ENCODE assay signal across 23 mouse cellular contexts in the genomic region with DNA sequence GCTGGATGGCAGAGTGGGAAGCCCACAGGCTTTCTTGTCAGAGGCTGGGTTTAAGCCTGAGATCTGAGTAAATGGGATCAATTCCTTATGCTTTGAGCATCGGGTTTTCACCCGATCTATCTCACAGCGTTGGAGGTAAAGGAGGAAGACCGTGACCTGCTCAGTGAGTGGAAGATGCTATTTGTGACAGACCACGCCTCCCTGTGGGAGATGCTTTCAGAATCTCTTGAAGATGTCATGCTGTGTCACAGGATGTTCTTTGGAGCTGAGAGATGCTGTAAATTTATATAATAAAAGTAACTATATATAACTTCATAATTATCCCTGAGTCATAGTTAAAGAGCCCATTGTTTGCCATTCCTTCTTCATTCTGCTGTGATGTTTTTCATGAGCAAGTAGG. TPM values are rescaled to one million over a fixed set of nuclear protein-coding genes. Genes with fewer than 3 reads are reported as not detected.
DNase-seq lines count a peak whose midpoint lies in the region.
"Had no signal": no experiment of that assay in that cellular context is flagged by ENCODE, and none has a peak within 500 bp of the region (broad histone marks: within the 10 kb centered on the region; RNA-seq: fewer than 3 reads in every experiment).

No protein-coding gene starts in this region.

- intact Hi-C loops in left cerebral cortex, postnatal 10 days (cut with DNase I): no loop called here

- DNase-seq in frontal cortex, adult 2 months (ENCODE audit: extremely low spot score in 1 of 2, low spot score in 1 of 2): peak; percentile 46 to 54
- DNase-seq in frontal cortex, postnatal 25 days (ENCODE audit: low spot score in 2 of 2): no peak
- peak; percentile 23 to 73 for DNase-seq in left cerebral cortex, adult 9 months (ENCODE audit: low spot score in 2 of 2)
- no peak for DNase-seq in left cerebral cortex, postnatal 10 days (ENCODE audit: extremely low spot score in 1 of 2, low spot score in 2 of 2)
- DNase-seq in right cerebral cortex, postnatal 36 days (ENCODE audit: low spot score in 2 of 2): peak; percentile 28 to 42
- DNase-seq in right cerebral cortex, postnatal 14 days: no peak
- no peak for DNase-seq in layer of hippocampus, adult 9-11 months
- DNase-seq: adrenal gland, postnatal 10 days; cerebellum, adult 11-12 months; cerebellum, adult 9-10 months; cerebellum, postnatal 25 days; forebrain, postnatal 0 days; heart, adult 2 months; heart, postnatal 14 days had no signal

RNA-seq across cellular contexts. Expression of gene Cpn1, which starts 14.4 kb away (rescaled TPM):
- 0.13 and 0.14 TPM in 2 replicates for polyA plus RNA-seq in frontal cortex, adult 2 months (2012; rRNA removed)
- under 1 TPM; 0.21 to 0.24 TPM for total RNA-seq in left cerebral cortex, postnatal 10 days (2021)
- total RNA-seq: hematopoietic stem cell, adult 5-6 weeks had no signal

RNA-seq across cellular contexts. Expression of gene Cyp2c23, which starts 28.3 kb away (rescaled TPM):
- polyA plus RNA-seq in frontal cortex, adult 2 months (2012; rRNA removed): 0.10 and 0.11 TPM in 2 replicates
- total RNA-seq in left cerebral cortex, postnatal 10 days (2021): under 1 TPM in 1 of 2 experiments, not detected in 1; 0.28 TPM
- total RNA-seq: forebrain, postnatal 0 days; heart, adult 2 months; hematopoietic stem cell, adult 5-6 weeks; hindbrain, postnatal 0 days; MEL had no signal
- polyA plus RNA-seq: C2C12; embryonic facial prominence, embryonic 10.5 days; embryonic facial prominence, embryonic 14.5 days; forebrain, embryonic 13.5 days; forebrain, postnatal 0 days; heart, adult 2 months; heart, embryonic 15.5 days; hindbrain, embryonic 13.5 days; hindbrain, postnatal 0 days had no signal

Comparison
In these comparisons a context has a peak if more than half of its experiments do, and no peak if none do; other contexts are left out.
1. DNase-seq: peak in frontal cortex, adult 2 months (2 of 2), left cerebral cortex, adult 9 months (2 of 2) and right cerebral cortex, postnatal 36 days (2 of 2); none in frontal cortex, postnatal 25 days (0 of 2), left cerebral cortex, postnatal 10 days (0 of 2), right cerebral cortex, postnatal 14 days (single experiment) and layer of hippocampus, adult 9-11 months (single experiment).